Mouse (Mus musculus) monocyte, adult 2 months (primary cell): Measurements from ENCODE around the gene Gbgt1.
A peak's percentile ranks its signal among the peaks of the same experiment; 100 is the strongest.
"Not testable (repeated sequence)": the region's sequence is repeated elsewhere in the genome, so short reads cannot be mapped to it uniquely, and the experiment has no call there.

Source experiments
- DNase-seq, 2 experiments: peaks; one replicate each; pipeline ENCODE4 v3.0.0; 2022; ENCODE audit warnings: low spot score in 2 of 2, low read depth in 1 of 2

Gene Gbgt1

GRCm38 (mm10) chr2:28498431-28498830, 1.7 kb downstream of the Gbgt1 start:
- peak in 1 of 2 experiments; percentile 29 for DNase-seq

GRCm38 (mm10) chr2:28502987-28503386, 6.3 kb downstream of the Gbgt1 start:
- DNase-seq = no peak

GRCm38 (mm10) chr2:28504676-28505075, 8.0 kb downstream of the Gbgt1 start:
- DNase-seq = no peak

- DNase-seq = no peak
Measured at GRCm38 (mm10) chr2:28505795-28506194, 9.1 kb downstream of the Gbgt1 start, which contains the start of gene Gm10134. Gene Gm10134, plus strand, starts transcription at chr2:28506095.

GRCm38 (mm10) chr2:28506291-28506690, 9.6 kb downstream of the Gbgt1 start:
- no peak for DNase-seq

GRCm38 (mm10) chr2:28511600-28511999, 14.9 kb downstream of the Gbgt1 start:
- DNase-seq = not testable (repeated sequence)

GRCm38 (mm10) chr2:28512798-28513401, 16.2 kb downstream of the Gbgt1 start, which contains the start of gene Ralgds:
Gene Ralgds, plus strand, starts transcription at chr2:28513125.
- no peak for DNase-seq

GRCm38 (mm10) chr2:28513431-28514370, 17.0 kb downstream of the Gbgt1 start:
- DNase-seq = no peak

GRCm38 (mm10) chr2:28514489-28514888, 17.8 kb downstream of the Gbgt1 start:
- DNase-seq = peak; percentile 45 to 76

GRCm38 (mm10) chr2:28517206-28517909, 20.7 kb downstream of the Gbgt1 start:
- peak; percentile 71 to 79 for DNase-seq

GRCm38 (mm10) chr2:28518231-28518630, 21.5 kb downstream of the Gbgt1 start:
- no peak for DNase-seq

- no peak for DNase-seq
Measured at GRCm38 (mm10) chr2:28520581-28520980, 23.9 kb downstream of the Gbgt1 start.

GRCm38 (mm10) chr2:28521571-28522151, 25.0 kb downstream of the Gbgt1 start:
- no peak for DNase-seq

- DNase-seq = no peak
Measured at GRCm38 (mm10) chr2:28522166-28522565, 25.5 kb downstream of the Gbgt1 start.

- no peak for DNase-seq
Measured at GRCm38 (mm10) chr2:28523643-28524117, 27.0 kb downstream of the Gbgt1 start.

- DNase-seq = no peak
Measured at GRCm38 (mm10) chr2:28524406-28524805, 27.7 kb downstream of the Gbgt1 start.

GRCm38 (mm10) chr2:28525219-28525942, 28.7 kb downstream of the Gbgt1 start:
- no peak for DNase-seq

GRCm38 (mm10) chr2:28525943-28526876, 29.5 kb downstream of the Gbgt1 start:
- DNase-seq = no peak
